Comparison of ENCODE assay signal across 15 mouse cellular contexts in genomic region chr1:92069932-92070677, GRCm38 (mm10).
DNase-seq lines count a peak whose midpoint lies in the region; ATAC-seq and TF ChIP-seq lines count a peak whose summit lies in the region.
"Had no signal": no experiment of that assay in that cellular context is flagged by ENCODE, and none has a peak within 500 bp of the region (broad histone marks: within the 10 kb centered on the region; RNA-seq: fewer than 3 reads in every experiment).

No protein-coding gene starts in this region.

- no peak overlapping the region for H3K9ac ChIP-seq in forebrain, embryonic 14.5 days (ENCODE audit: low read length)
- no peak overlapping the region for H3K9ac ChIP-seq in hindbrain, embryonic 16.5 days (ENCODE audit: low read depth, low read length)
- no peak overlapping the region for H3K9ac ChIP-seq in neural tube, embryonic 15.5 days (replicated peaks)
- H3K9ac ChIP-seq: lung, embryonic 15.5 days had no signal

- no peak for DNase-seq in layer of hippocampus, adult 2 months (ENCODE audit: low spot score in 2 of 2)
- DNase-seq in layer of hippocampus, postnatal 14 days (ENCODE audit: low spot score in 2 of 2), result no peak
- peak; percentile 71 for DNase-seq in forebrain, embryonic 14.5 days (ENCODE audit: low spot score)
- DNase-seq in left cerebral cortex, adult 18-20 months (ENCODE audit: low spot score in 2 of 2), result no peak
- DNase-seq in adrenal gland, postnatal 10 days, result no peak
- no peak for DNase-seq in left cerebral cortex, adult 2 months (ENCODE audit: extremely low spot score in 1 of 2, low spot score in 2 of 2)
- DNase-seq: adrenal gland, postnatal 25 days; gastrocnemius, postnatal 10 days; heart, postnatal 4 days; kidney, adult 9 months; liver had no signal

- no peaks in the 10 kb centered on the region for H3K36me3 ChIP-seq in forebrain, embryonic 14.5 days (ENCODE audit: control insufficient read depth, insufficient read depth, low read length)
- H3K36me3 ChIP-seq in hindbrain, embryonic 16.5 days (ENCODE audit: control insufficient read depth, insufficient read depth, low read length), result no peaks in the 10 kb centered on the region
- no peaks in the 10 kb centered on the region for H3K36me3 ChIP-seq in neural tube, embryonic 15.5 days
- H3K36me3 ChIP-seq: lung, embryonic 15.5 days had no signal

- no peak for TF ChIP-seq CTCF in layer of hippocampus, adult 2 months (conservative IDR thresholded peaks at IDR 0.05)
- TF ChIP-seq CTCF in left cerebral cortex, adult 2 months (IDR thresholded peaks at IDR 0.05), result no peak

- peak overlapping the region; percentile 2; the same call in 1 of the 2 replicates for H3K27ac ChIP-seq in layer of hippocampus, adult 2 months
- no peak overlapping the region for H3K27ac ChIP-seq in forebrain, embryonic 14.5 days (ENCODE audit: low read depth, low read length)
- no peak overlapping the region for H3K27ac ChIP-seq in hindbrain, embryonic 16.5 days (ENCODE audit: low read depth, low read length)
- 0 out of 2 replicates have a peak overlapping the region, but pooled peaks have one; percentile 41 for H3K27ac ChIP-seq in neural tube, embryonic 15.5 days (replicated peaks)
- H3K27ac ChIP-seq in left cerebral cortex, adult 2 months, result no peak overlapping the region
- H3K27ac ChIP-seq: lung, embryonic 15.5 days had no signal

- intact Hi-C loops in left cerebral cortex, adult 2 months (cut with DNase I), result no loop called here

- H3K4me1 ChIP-seq in forebrain, embryonic 14.5 days (ENCODE audit: control insufficient read depth, insufficient read depth, low read length), result peaks cover 2% of the 10 kb centered on the region; the same call in 1 of the 2 replicates
- H3K4me1 ChIP-seq in hindbrain, embryonic 16.5 days (ENCODE audit: control insufficient read depth, insufficient read depth, low read depth, low read length), result no peaks in the 10 kb centered on the region
- H3K4me1 ChIP-seq in neural tube, embryonic 15.5 days, result peaks cover 10% of the 10 kb centered on the region
- H3K4me1 ChIP-seq: lung, embryonic 15.5 days had no signal

- no peak overlapping the region for H3K4me3 ChIP-seq in layer of hippocampus, adult 2 months
- no peak overlapping the region for H3K4me3 ChIP-seq in forebrain, embryonic 14.5 days (ENCODE audit: low read depth, low read length)
- no peak overlapping the region for H3K4me3 ChIP-seq in hindbrain, embryonic 16.5 days (ENCODE audit: low read length)
- no peak overlapping the region for H3K4me3 ChIP-seq in neural tube, embryonic 15.5 days (replicated peaks)
- no peak overlapping the region for H3K4me3 ChIP-seq in left cerebral cortex, adult 2 months
- H3K4me3 ChIP-seq: lung, embryonic 15.5 days had no signal

- H3K4me2 ChIP-seq in forebrain, embryonic 14.5 days (ENCODE audit: low read length), result no peak overlapping the region
- H3K4me2 ChIP-seq in hindbrain, embryonic 16.5 days (ENCODE audit: low read length), result no peak overlapping the region
- no peak overlapping the region for H3K4me2 ChIP-seq in neural tube, embryonic 15.5 days
- H3K4me2 ChIP-seq: heart, embryonic 11.5 days; lung, embryonic 15.5 days had no signal

- 4% methylated on average over 2 of the region's 2 CpGs for WGBS in forebrain, embryonic 14.5 days
- 14% methylated on average over 2 of the region's 2 CpGs for WGBS in hindbrain, embryonic 16.5 days
- WGBS in neural tube, embryonic 15.5 days, result 7% methylated on average over 2 of the region's 2 CpGs

- no peaks in the 10 kb centered on the region for H3K27me3 ChIP-seq in forebrain, embryonic 14.5 days (replicated peaks; ENCODE audit: control insufficient read depth, insufficient read depth, low read length)
- no peaks in the 10 kb centered on the region for H3K27me3 ChIP-seq in hindbrain, embryonic 16.5 days (replicated peaks; ENCODE audit: control insufficient read depth, insufficient read depth, low read length)
- no peaks in the 10 kb centered on the region for H3K27me3 ChIP-seq in neural tube, embryonic 15.5 days (replicated peaks)
- H3K27me3 ChIP-seq: lung, embryonic 15.5 days had no signal

- no peaks in the 10 kb centered on the region for H3K9me3 ChIP-seq in forebrain, embryonic 14.5 days (replicated peaks; ENCODE audit: control insufficient read depth, low read length)
- H3K9me3 ChIP-seq in hindbrain, embryonic 16.5 days (ENCODE audit: control insufficient read depth, low read length), result no peaks in the 10 kb centered on the region
- H3K9me3 ChIP-seq in neural tube, embryonic 15.5 days (replicated peaks), result no peaks in the 10 kb centered on the region
- H3K9me3 ChIP-seq: lung, embryonic 15.5 days had no signal

- ATAC-seq in forebrain, embryonic 14.5 days, result peak; percentile 85
- ATAC-seq in hindbrain, embryonic 16.5 days, result peak; percentile 26; the same call in 1 of the 2 replicates
- ATAC-seq in neural tube, embryonic 15.5 days (ENCODE audit: low FRiP score), result no peak

Comparison
In these comparisons a context has a peak if more than half of its experiments do, and no peak if none do; other contexts are left out.
1. H3K27ac ChIP-seq: peak in layer of hippocampus, adult 2 months (single experiment) and neural tube, embryonic 15.5 days (single experiment); none in forebrain, embryonic 14.5 days (single experiment), hindbrain, embryonic 16.5 days (single experiment) and left cerebral cortex, adult 2 months (single experiment).